Mouse (Mus musculus) forebrain, embryonic 14.5 days (tissue): ENCODE results near the gene Fibcd1. TPM values are rescaled to one million over a fixed set of nuclear protein-coding genes. Genes with fewer than 3 reads are reported as not detected.

Source experiments
- ATAC-seq: fragments of 200-750 bp; cut with Nextera tagmentation; 2 replicates; pipeline ENCODE4 v1.8.0; 2017; ENCODE audit warnings: mild to moderate bottlenecking, moderate library complexity
- DNase-seq: peaks from one replicate; pipeline ENCODE4 v3.0.0-alpha.2; 2015; ENCODE audit warnings: low spot score
- H3K27ac ChIP-seq: fragments of 300-500 bp; sonication (generic); 2 replicates; pipeline ENCODE4 v1.5.1; 2014; ENCODE audit warnings: low read depth, mild to moderate bottlenecking, control low read depth, low read length, moderate library complexity
- H3K27me3 ChIP-seq: fragments of 300-500 bp; sonication (generic); replicated peaks from 2 replicates; pipeline ENCODE4 v1.6.1; 2014; ENCODE audit warnings: low read length, control low read depth, mixed read lengths; ENCODE audit not compliant: control insufficient read depth, insufficient read depth
- H3K36me3 ChIP-seq: fragments of 300-500 bp; sonication (generic); 2 replicates; pipeline ENCODE4 v1.6.1; 2014; ENCODE audit warnings: low read length, control low read depth; ENCODE audit not compliant: control insufficient read depth, insufficient read depth
- H3K4me1 ChIP-seq: fragments of 300-500 bp; sonication (generic); 2 replicates; pipeline ENCODE4 v1.6.1; 2014; ENCODE audit warnings: antibody characterized with exemption, low read length, control low read depth; ENCODE audit not compliant: control insufficient read depth, insufficient read depth
- H3K4me2 ChIP-seq: fragments of 300-500 bp; sonication (generic); 2 replicates; pipeline ENCODE4 v1.6.1; 2014; ENCODE audit warnings: mild to moderate bottlenecking, control low read depth, low read length
- H3K4me3 ChIP-seq: fragments of 300-500 bp; sonication (generic); 2 replicates; pipeline ENCODE4 v1.5.1; 2014; ENCODE audit warnings: low read depth, low read length, control low read depth
- H3K9ac ChIP-seq: fragments of 300-500 bp; sonication (generic); 2 replicates; pipeline ENCODE4 v1.6.1; 2014; ENCODE audit warnings: mild to moderate bottlenecking, low read length, control low read depth, moderate library complexity
- H3K9me3 ChIP-seq: fragments of 300-500 bp; sonication (generic); replicated peaks from 2 replicates; pipeline ENCODE4 v1.6.1; 2016; ENCODE audit warnings: low read length, control low read depth, mixed read lengths; ENCODE audit not compliant: control insufficient read depth
- WGBS: fragments of 180-500 bp; shearing (Covaris S2); extraction: QIAGEN DNeasy Blood & Tissue Kit; methylation state at CpG from one replicate; pipeline ENCODE4 v1.1.7; 2014; 5-methylcytosine and 5-hydroxymethylcytosine counted together
- polyA plus RNA-seq: library from polyadenylated mRNA; unstranded; fragments of >200 nt; fragmentation: Nextera tagmentation; extraction: Ambion mirVana; gene quantifications from 2 replicates; pipeline ENCODE4 v1.2.1, GENCODE M21; 2014

The Fibcd1 gene
- polyA plus RNA-seq, 1 experiment from 2014 or later: 3.0 TPM

DNA sequence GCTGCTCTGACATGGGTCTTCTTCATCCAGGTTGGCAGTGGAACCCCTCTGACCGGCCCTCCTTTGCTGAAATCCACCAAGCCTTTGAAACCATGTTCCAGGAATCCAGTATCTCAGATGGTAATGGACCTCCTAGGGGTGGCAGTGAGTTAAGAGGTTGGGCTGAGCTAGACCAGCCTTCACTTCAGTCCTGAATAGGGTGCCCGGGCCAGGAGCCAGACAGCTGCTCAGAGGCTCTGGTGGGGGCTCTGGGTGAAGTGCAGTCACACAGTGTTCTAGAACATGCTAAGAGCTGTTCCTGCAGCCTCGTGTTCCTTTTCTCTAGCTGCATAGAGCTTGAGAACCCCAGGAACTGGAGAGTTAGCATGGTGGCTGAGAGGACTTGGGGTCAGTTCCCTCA lies 48.9 kb downstream of the Fibcd1 start:
- Histone ChIP-seq H3K4me1 (no peaks in the 10 kb centered on the region), H3K9ac (no peak overlapping the region), H3K36me3 (peaks cover 95% of the 10 kb centered on the region), H3K4me2 (no peak overlapping the region), H3K27ac (no peak overlapping the region), H3K27me3 (no peaks in the 10 kb centered on the region), H3K9me3 (no peaks in the 10 kb centered on the region), H3K4me3 (no peak overlapping the region)
- no peak for DNase-seq
- no peak for ATAC-seq
- WGBS: 96% methylated on average over 3 of the region's 3 CpGs

DNA sequence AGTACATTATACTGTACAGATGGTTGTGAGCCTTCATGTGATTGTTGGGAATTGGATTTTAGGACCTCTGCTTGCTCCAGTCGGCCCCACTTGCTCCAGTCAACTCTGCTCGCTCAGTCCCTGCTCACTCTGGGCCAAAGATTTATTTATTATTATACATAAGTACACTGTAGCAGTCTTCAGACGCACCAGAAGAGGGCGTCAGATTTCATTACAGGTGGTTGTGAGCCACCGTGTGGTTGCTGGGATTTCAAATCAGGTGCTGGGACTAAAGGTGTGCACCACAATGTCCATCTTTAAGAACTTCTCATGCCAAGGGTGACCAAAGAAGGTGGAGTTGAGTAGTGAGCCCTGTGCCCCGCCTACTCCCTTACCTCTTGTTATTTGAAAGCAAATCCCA lies 53.2 kb downstream of the Fibcd1 start:
- H3K4me2 ChIP-seq: no peak overlapping the region
- WGBS: 76% methylated on average over 6 of the region's 6 CpGs
- H3K36me3 ChIP-seq: peaks cover 87% of the 10 kb centered on the region
- no peaks in the 10 kb centered on the region for H3K9me3 ChIP-seq
- H3K27me3 ChIP-seq: no peaks in the 10 kb centered on the region
- ATAC-seq: no peak
- no peak overlapping the region for H3K27ac ChIP-seq
- no peak for DNase-seq
- no peak overlapping the region for H3K4me3 ChIP-seq
- H3K4me1 ChIP-seq: no peaks in the 10 kb centered on the region
- H3K9ac ChIP-seq: no peak overlapping the region

DNA sequence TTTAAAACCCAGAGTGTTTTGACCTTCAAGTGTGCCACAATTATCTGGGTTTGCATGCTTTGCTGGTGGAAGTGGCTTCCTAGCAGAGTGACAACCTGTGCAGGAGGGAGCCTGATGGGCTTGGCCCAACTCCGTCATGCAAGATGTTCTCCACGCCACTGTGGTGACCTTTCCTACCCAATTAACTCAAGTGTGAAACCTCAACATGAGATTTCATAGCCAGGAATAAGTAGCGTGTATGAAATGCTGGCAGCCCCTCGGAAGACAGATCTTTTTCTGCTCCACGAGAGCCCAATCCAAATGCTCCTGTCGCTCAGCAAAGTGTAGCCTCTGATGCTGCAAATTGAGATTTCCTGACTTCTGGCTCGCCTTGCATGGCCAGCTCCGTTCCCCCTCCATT lies 54.5 kb downstream of the Fibcd1 start:
- no peaks in the 10 kb centered on the region for H3K27me3 ChIP-seq
- H3K4me1 ChIP-seq: no peaks in the 10 kb centered on the region
- no peak overlapping the region for H3K4me2 ChIP-seq
- H3K27ac ChIP-seq: no peak overlapping the region
- ATAC-seq: no peak
- DNase-seq: no peak
- 87% methylated on average over 8 of the region's 8 CpGs for WGBS
- H3K4me3 ChIP-seq: no peak overlapping the region
- no peak overlapping the region for H3K9ac ChIP-seq
- no peaks in the 10 kb centered on the region for H3K9me3 ChIP-seq
- peaks cover 82% of the 10 kb centered on the region for H3K36me3 ChIP-seq

DNA sequence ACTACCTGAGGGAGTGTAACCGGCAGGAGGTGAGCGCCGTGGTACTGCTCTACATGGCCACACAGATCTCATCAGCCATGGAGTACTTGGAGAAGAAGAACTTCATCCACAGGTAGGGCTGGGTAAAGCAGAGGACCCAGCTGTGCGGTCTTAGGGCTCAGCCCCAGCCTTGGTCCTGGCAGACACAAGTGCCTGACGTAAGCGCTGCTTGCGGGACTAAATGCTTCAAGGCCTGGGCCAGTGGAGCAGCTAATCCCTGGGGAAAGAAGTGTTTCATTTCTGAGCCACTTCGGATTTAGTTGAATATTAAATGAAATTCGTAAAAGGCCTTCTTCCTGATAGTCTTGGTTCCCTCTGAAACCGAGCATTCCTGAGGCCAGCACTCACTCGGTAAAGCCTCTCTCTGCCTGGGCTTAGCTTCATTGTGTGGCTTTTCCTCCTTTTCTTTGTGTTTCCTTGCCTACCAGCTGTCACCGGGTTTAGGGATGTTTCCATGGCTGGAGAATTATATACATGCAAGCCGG lies 55.0 kb downstream of the Fibcd1 start:
- Histone ChIP-seq H3K27me3 (no peaks in the 10 kb centered on the region), H3K27ac (no peak overlapping the region), H3K4me1 (no peaks in the 10 kb centered on the region), H3K9ac (no peak overlapping the region), H3K4me3 (no peak overlapping the region), H3K9me3 (no peaks in the 10 kb centered on the region), H3K36me3 (peaks cover 82% of the 10 kb centered on the region), H3K4me2 (no peak overlapping the region)
- DNase-seq (no peak), ATAC-seq (no peak)
- 87% methylated on average over 13 of the region's 13 CpGs for WGBS

DNA sequence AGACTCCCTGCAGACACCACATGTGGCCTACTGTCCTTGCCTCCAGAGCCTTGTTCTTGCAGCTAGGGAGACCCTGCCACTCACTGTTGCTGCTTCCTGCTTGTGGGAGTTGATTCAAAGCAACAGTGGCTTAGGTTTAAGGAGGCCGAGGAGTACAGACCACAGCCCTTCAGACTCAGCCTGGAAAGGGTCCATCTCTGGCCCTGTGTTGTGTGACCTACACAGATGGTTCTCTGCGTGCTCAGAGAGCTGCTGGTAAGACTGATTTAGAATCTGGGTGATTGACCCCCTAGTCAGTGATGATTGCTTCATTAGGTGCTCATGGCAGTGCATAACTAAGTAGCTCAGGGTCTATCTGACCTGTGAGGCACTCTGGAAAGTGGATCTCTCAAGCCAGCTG lies 56.6 kb downstream of the Fibcd1 start:
- Histone ChIP-seq H3K4me1 (no peaks in the 10 kb centered on the region), H3K27ac (no peak overlapping the region), H3K4me3 (no peak overlapping the region), H3K27me3 (no peaks in the 10 kb centered on the region), H3K4me2 (no peak overlapping the region), H3K9me3 (no peaks in the 10 kb centered on the region), H3K9ac (no peak overlapping the region), H3K36me3 (peaks cover 79% of the 10 kb centered on the region)
- ATAC-seq (no peak), DNase-seq (no peak)
- 87% methylated on average over 2 of the region's 2 CpGs for WGBS

DNA sequence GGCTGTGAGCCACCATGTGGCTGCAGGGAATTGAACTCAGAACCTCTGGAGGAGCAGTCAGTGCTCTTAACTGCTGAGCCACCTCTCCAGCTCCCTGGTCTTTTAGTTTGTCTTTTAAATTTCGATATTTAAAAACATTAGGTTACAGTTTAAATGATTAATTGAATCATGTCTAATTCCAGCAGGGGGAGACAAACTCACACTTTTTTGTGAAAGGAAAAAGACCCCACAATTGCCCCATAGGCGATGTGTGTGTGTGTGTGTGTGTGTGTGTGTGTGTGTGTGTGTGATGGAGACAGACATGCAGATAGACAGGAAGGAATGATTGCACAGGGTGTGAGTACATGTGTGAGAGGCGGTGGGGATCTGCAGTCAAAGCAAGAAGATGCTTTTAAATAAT lies 57.6 kb downstream of the Fibcd1 start:
- no peaks in the 10 kb centered on the region for H3K9me3 ChIP-seq
- no peaks in the 10 kb centered on the region for H3K27me3 ChIP-seq
- H3K9ac ChIP-seq: no peak overlapping the region
- H3K4me3 ChIP-seq: no peak overlapping the region
- H3K4me2 ChIP-seq: no peak overlapping the region
- H3K4me1 ChIP-seq: no peaks in the 10 kb centered on the region
- ATAC-seq (no peak), DNase-seq (peak; percentile 73)
- 73% methylated on average over 3 of the region's 3 CpGs for WGBS
- no peak overlapping the region for H3K27ac ChIP-seq
- H3K36me3 ChIP-seq: peaks cover 82% of the 10 kb centered on the region

DNA sequence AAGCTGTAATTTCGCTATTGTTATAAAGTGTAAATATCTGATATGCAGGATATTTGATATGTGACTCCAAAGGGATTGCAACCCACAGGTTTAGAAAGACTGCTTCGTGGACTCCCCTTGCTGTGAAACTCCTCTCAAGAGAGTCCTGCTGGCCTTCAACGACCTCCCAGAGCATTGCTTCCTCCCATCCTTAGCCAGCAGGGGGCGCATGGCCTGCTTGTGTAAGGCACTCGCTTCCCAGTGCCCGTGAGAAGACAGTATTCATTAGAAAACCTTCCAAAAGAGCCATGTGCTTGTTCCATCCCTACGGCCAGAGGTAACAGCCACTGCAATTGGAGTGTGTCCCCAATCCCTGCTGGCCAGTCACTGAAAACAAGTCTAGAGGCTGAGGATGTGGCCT lies 58.8 kb downstream of the Fibcd1 start:
- H3K36me3 ChIP-seq: peaks cover 83% of the 10 kb centered on the region
- 14% methylated on average over 7 of the region's 7 CpGs for WGBS
- H3K27me3 ChIP-seq: no peaks in the 10 kb centered on the region

DNA sequence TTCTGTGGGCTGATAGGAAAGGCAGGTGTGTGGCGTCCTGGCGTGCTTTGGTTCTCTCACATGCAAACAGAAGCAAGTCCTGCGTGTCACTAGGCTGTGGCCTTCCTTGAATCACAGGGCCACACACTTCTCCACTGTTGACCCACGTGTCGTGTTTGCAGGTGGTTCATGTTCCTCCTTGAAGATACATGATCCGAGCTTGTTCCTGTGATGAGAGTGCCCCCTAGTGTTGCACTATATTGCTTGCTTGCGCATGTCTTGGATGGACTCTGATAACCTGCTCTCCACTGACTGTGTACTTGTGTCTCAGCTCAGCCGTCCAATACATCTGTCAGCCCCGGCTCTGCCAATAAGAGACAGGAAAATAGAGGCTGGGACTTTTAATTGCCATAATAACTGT lies 60.7 kb downstream of the Fibcd1 start:
- DNase-seq: peak; percentile 90
- Histone ChIP-seq H3K4me1 (no peaks in the 10 kb centered on the region), H3K36me3 (peaks cover 83% of the 10 kb centered on the region)

More for the DNA sequence above, 58.8 kb downstream of the Fibcd1 start:
- no peak overlapping the region for H3K27ac ChIP-seq
- H3K4me1 ChIP-seq: no peaks in the 10 kb centered on the region
- H3K4me3 ChIP-seq: no peak overlapping the region
- H3K4me2 ChIP-seq: no peak overlapping the region
- no peaks in the 10 kb centered on the region for H3K9me3 ChIP-seq
- DNase-seq (peak; percentile 90), ATAC-seq (no peak)
- no peak overlapping the region for H3K9ac ChIP-seq

DNA sequence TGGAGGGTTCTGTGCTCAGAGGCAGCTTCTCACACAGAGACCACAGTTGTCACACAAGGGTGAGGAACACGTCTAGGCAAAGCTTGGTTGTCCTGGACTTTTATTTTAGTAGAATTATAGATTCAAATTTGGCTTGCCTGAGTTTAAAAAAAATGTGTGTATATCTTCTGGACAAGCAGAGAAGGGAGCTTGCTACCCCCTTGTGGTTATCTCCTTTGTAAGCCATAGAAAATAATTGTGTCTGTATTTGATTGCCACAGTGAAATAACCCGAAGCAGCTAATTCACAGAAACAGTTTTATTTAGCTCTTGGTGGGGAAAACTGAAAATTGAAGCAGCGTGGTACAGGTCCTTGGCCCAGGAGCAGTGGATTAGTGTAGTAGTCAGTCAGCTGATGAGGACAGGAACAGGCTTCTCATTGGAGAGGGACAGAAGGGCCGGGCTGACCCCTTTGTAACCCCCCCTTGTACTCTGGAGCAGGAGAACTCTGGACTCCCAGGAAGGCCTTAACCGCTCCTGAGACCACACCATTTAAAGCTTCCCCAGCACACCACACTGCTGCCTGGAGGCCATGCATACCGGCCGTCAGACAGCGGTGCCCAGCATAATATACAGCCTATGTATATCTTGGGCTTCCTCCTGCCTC lies 62.7 kb downstream of the Fibcd1 start:
- Histone ChIP-seq H3K4me2 (no peak overlapping the region), H3K4me3 (no peak overlapping the region), H3K4me1 (no peaks in the 10 kb centered on the region), H3K36me3 (peaks cover 87% of the 10 kb centered on the region), H3K9me3 (no peaks in the 10 kb centered on the region), H3K9ac (no peak overlapping the region), H3K27me3 (no peaks in the 10 kb centered on the region), H3K27ac (no peak overlapping the region)
- ATAC-seq (no peak), DNase-seq (no peak)
- WGBS: 81% methylated on average over 8 of the region's 8 CpGs

More for the DNA sequence above, 60.7 kb downstream of the Fibcd1 start:
- Histone ChIP-seq H3K4me2 (no peak overlapping the region), H3K9me3 (no peaks in the 10 kb centered on the region), H3K27me3 (no peaks in the 10 kb centered on the region), H3K27ac (no peak overlapping the region), H3K9ac (no peak overlapping the region), H3K4me3 (no peak overlapping the region)
- peak; percentile 67 for ATAC-seq
- 42% methylated on average over 9 of the region's 9 CpGs for WGBS
